In genomic region chr1:169367772-169368501, GRCm38 (mm10) we compare ENCODE assay signal across 12 mouse cellular contexts.
DNase-seq lines count a peak whose midpoint lies in the region; ATAC-seq lines count a peak whose summit lies in the region.
"Had no signal": no experiment of that assay in that cellular context is flagged by ENCODE, and none has a peak within 500 bp of the region (broad histone marks: within the 10 kb centered on the region; RNA-seq: fewer than 3 reads in every experiment).

No protein-coding gene starts in this region.

- peaks cover 21% of the 10 kb centered on the region for H3K4me1 ChIP-seq in embryonic facial prominence, embryonic 10.5 days
- H3K4me1 ChIP-seq in forebrain, embryonic 14.5 days (ENCODE audit: control insufficient read depth, insufficient read depth, low read length), result peaks cover 5% of the 10 kb centered on the region
- peaks cover 11% of the 10 kb centered on the region for H3K4me1 ChIP-seq in midbrain, embryonic 13.5 days (replicated peaks)

- H3K4me2 ChIP-seq in forebrain, embryonic 14.5 days (ENCODE audit: low read length), result no peak overlapping the region
- no peak overlapping the region for H3K4me2 ChIP-seq in midbrain, embryonic 13.5 days (replicated peaks)

- H3K4me3 ChIP-seq in embryonic facial prominence, embryonic 10.5 days, result no peak overlapping the region
- no peak overlapping the region for H3K4me3 ChIP-seq in forebrain, embryonic 14.5 days (ENCODE audit: low read depth, low read length)
- no peak overlapping the region for H3K4me3 ChIP-seq in midbrain, embryonic 13.5 days (replicated peaks)

- WGBS in embryonic facial prominence, embryonic 10.5 days, result 71% methylated on average over 10 of the region's 10 CpGs
- WGBS in forebrain, embryonic 14.5 days, result 66% methylated on average over 10 of the region's 10 CpGs
- WGBS in midbrain, embryonic 13.5 days, result 72% methylated on average over 10 of the region's 10 CpGs

- no peaks in the 10 kb centered on the region for H3K9me3 ChIP-seq in embryonic facial prominence, embryonic 10.5 days
- H3K9me3 ChIP-seq in forebrain, embryonic 14.5 days (replicated peaks; ENCODE audit: control insufficient read depth, low read length), result no peaks in the 10 kb centered on the region
- no peaks in the 10 kb centered on the region for H3K9me3 ChIP-seq in midbrain, embryonic 13.5 days

- peak; percentile 20 for DNase-seq in kidney, postnatal 10 days
- no peak for DNase-seq in kidney, adult 11 months
- no peak for DNase-seq in embryonic facial prominence, embryonic 10.5 days (ENCODE audit: low spot score)
- DNase-seq in forebrain, embryonic 14.5 days (ENCODE audit: low spot score), result peak; percentile 73
- no peak for DNase-seq in MN1 (ENCODE audit: low spot score)
- DNase-seq in frontal cortex, postnatal 14 days (ENCODE audit: low spot score in 2 of 2), result no peak
- DNase-seq: cerebellum, postnatal 36 days; gastrocnemius, postnatal 36 days; heart, postnatal 36 days; lung, postnatal 10 days; right cerebral cortex, postnatal 25 days had no signal

- H3K27ac ChIP-seq in embryonic facial prominence, embryonic 10.5 days (replicated peaks), result peak overlapping the region; percentile 52; the same call in 1 of the 2 replicates
- H3K27ac ChIP-seq in forebrain, embryonic 14.5 days (ENCODE audit: low read depth, low read length), result no peak overlapping the region
- H3K27ac ChIP-seq in midbrain, embryonic 13.5 days, result peak overlapping the region; percentile 21

- H3K36me3 ChIP-seq in embryonic facial prominence, embryonic 10.5 days (replicated peaks), result no peaks in the 10 kb centered on the region
- H3K36me3 ChIP-seq in forebrain, embryonic 14.5 days (ENCODE audit: control insufficient read depth, insufficient read depth, low read length), result no peaks in the 10 kb centered on the region
- H3K36me3 ChIP-seq in midbrain, embryonic 13.5 days, result no peaks in the 10 kb centered on the region

- no peaks in the 10 kb centered on the region for H3K27me3 ChIP-seq in embryonic facial prominence, embryonic 10.5 days (replicated peaks; ENCODE audit: low read depth, poor library complexity, severe bottlenecking)
- H3K27me3 ChIP-seq in forebrain, embryonic 14.5 days (replicated peaks; ENCODE audit: control insufficient read depth, insufficient read depth, low read length), result no peaks in the 10 kb centered on the region
- no peaks in the 10 kb centered on the region for H3K27me3 ChIP-seq in midbrain, embryonic 13.5 days

- ATAC-seq in forebrain, embryonic 14.5 days, result peak; percentile 91
- ATAC-seq in midbrain, embryonic 13.5 days, result peak; percentile 68

- peak overlapping the region; percentile 26; the same call in 1 of the 2 replicates for H3K9ac ChIP-seq in forebrain, embryonic 14.5 days (ENCODE audit: low read length)
- no peak overlapping the region for H3K9ac ChIP-seq in midbrain, embryonic 13.5 days (replicated peaks)

Comparison
In these comparisons a context has a peak if more than half of its experiments do, and no peak if none do; other contexts are left out.
1. DNase-seq: peak in kidney, postnatal 10 days (single experiment) and forebrain, embryonic 14.5 days (single experiment); none in kidney, adult 11 months (single experiment), embryonic facial prominence, embryonic 10.5 days (single experiment), MN1 (single experiment) and frontal cortex, postnatal 14 days (0 of 2).